Mouse (Mus musculus) olfactory bulb, adult 2 months (tissue): Measurements from ENCODE around the gene Pgls.

Experiments used
- CTCF ChIP-seq: fragments of 200-500 bp; IDR thresholded peaks from 2 replicates; pipeline ENCODE4 v1.5.1; 2012; ENCODE audit warnings: low read depth, mild to moderate bottlenecking, low read length, moderate library complexity; ENCODE audit not compliant: insufficient read depth
- POLR2A ChIP-seq: fragments of 200-500 bp; IDR thresholded peaks from 2 replicates; pipeline ENCODE4 v1.6.1; 2012; ENCODE audit warnings: mild to moderate bottlenecking, low read depth, low read length, moderate library complexity; ENCODE audit not compliant: insufficient read depth

- TF ChIP-seq POLR2A (no peak), CTCF (no peak)
Observed at GRCm38 (mm10) chr8:71563992-71564391, 28.0 kb upstream of the Pgls start.
